Mouse (Mus musculus) monocyte, adult 5-6 weeks (primary cell): ENCODE measurements at regions not wholly inside any gene's neighbourhood (a gene's known extent, or its start where the extent isn't known, plus 50 kb on each side); places are given as distances from the start of the nearest gene placed in this dataset.
"Not testable (repeated sequence)": the region's sequence is repeated elsewhere in the genome, so short reads cannot be mapped to it uniquely, and the experiment has no call there.

Source experiments
- ATAC-seq: fragments of 153-309, 156-312 bp; replicated peaks from 2 replicates; pipeline ENCODE4 v1.8.0; 2017; ENCODE audit warnings: mild to moderate bottlenecking; ENCODE audit not compliant: low TSS enrichment, insufficient number of reproducible peaks, severe bottlenecking, poor library complexity, low FRiP score

GRCm38 (mm10) chr5:133070141-133070540 is 527.0 kb upstream of the Auts2 start:
- no peak for ATAC-seq

DNA sequence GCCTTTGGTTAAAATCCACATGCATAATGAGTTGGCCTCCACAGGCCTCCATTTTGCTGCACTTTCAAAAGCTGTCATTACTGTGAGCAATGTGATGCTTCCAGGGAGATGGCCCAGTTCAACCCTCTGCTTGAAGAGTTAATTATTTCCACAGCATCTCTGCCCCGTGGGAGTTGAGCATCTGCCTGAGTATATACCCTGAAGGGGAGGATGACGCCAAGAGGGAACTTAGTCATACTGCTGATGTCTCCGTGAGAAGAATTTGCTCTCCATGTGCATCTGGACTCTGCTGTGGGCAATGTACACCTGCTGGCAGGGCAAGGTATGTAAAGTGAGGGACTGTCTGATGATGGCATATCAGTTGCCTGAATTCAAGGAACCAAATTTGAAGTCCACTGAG is 519.3 kb upstream of the Auts2 start:
- no peak for ATAC-seq

DNA sequence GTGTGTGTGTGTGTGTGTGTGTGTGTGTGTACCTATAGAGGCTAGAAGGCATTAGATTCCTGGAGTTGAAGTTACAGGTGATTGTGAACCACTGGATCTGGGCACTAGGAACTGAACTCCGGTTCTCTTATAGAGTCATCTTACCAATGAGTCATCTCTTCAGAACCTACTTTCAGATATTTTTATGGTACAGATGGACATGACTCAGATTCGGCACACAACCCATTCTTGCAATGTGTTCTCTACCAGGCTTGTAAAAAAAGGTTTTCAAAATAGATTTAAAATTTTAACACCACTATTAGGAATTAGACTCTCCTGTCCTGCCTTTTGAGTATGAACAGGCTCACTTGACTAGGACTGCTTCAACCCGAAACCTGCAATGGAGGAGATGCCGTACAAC is 504.3 kb upstream of the Auts2 start:
- no peak for ATAC-seq

GRCm38 (mm10) chr5:133045637-133046036 is 502.5 kb upstream of the Auts2 start:
- ATAC-seq = no peak

DNA sequence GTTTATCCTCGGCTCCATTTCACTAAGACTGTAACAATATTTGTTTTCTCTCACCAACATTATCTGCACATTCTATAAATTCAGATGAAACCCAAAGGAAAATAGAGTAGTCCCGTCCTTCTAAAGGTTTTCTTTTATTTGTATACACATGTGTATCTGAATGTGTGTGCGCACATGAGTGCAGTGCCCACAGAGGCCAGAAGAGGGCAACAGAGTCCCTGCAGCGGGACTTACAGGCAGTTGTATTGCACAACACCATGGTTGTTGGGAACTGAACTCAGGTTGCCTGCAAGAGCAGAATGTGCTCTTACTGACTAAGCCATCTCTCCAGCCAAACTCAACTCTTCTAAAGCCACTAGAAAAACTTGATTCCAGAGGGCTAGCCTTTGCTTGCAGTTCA is 484.4 kb upstream of the Auts2 start:
- no peak for ATAC-seq

DNA sequence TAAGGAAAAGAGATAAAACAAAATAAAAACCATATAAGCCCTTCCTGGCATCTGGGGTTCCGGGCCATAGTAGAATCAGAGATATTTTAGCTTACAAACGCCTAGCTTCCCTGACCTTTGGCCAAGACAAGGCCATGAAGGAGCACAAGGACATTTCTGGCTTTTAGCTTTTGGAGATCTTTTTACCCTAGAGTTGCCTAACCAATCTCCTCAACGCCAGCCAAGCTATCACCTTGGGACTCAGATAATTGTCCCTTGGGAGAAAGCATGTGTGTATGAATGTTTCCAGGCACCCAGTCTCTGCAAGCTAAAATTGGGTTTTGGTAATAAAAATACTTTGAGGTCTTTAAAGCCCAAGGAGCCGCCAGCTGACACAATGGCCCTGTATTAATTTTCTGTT is 482.0 kb upstream of the Auts2 start:
- ATAC-seq = no peak

DNA sequence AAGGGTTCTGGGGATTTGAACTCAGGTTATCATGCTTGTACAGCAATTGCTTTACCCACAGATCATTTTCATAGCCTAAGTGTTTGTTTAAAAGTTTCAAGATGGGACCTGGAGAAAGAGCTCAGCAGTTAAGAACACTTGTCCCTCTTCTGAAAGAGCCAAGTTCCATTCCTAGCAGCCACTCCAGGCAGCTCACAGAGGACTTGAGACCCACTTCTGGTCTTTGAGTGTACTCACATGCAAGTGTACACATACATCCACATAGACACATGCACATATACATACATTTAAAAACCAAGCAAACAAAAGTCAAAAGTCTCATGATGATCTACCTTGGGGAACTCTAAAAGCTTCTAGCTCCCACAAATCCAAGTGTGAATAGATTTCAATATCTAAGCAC is 477.7 kb upstream of the Auts2 start:
- ATAC-seq = no peak

DNA sequence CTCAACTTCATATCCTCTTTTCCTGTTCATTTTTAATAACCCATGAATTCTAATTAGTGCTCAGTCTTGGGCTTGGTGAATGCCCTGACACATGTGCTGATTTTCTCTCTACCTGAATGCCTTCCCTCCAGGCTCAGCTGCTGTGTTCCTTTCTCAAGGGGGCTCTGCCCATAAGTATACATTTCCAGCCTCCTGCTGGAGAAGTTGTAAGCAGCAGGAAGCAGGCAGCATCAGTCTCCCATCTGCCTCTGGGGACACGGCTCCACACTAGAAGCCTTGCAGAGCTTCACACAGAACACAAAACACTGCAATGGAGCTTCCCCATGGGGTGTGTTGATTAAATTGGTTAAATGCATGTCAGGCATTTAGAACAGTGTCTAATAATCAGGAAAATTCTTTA is 477.0 kb upstream of the Auts2 start:
- ATAC-seq = no peak

DNA sequence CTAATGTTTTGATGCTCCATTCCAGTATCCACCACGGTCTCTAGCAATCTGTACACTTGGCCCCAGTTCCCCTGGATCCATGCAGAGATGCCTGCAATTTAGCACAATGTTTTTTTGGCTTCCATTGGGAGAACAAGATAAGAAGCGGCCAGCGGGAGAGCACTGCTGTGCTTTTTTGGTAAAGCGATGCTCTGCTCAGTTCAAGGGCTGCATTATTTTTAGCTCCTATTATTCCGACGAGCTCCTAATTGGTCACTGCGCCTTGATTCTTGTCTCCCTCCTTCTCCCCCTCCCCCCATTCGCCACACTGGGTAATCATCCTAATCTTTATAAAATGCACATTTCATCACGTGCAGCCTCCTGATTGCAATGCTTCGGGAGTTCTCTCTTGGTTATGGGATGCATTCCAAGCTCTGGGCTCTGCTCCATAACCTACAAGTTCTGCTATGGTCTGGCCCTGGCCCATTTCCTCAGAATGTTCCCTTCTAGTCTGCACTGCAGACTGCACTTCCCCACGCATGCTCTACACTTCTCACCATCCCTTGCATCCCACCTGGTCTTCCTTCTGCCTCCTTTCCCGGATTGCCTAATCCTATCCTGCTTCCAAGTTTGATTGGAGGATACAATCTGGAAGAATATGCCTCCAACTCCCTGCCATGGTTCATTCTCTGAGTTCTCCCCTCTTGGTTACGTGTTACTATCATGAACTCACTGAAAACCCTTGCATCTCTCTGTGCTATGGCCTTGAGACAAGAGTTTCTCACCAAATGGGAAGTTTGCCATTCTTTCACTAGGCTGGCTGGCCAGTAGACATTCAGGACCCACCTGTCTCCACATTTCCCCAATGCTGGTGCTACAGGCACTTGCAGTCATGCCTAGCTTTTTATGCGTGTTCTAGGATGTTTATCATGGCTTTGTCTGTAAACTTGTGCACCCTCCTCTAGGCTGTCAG is 467.8 kb upstream of the Auts2 start:
- ATAC-seq = no peak

- no peak for ATAC-seq
Measured at GRCm38 (mm10) chr5:132982866-132983265, 439.7 kb upstream of the Auts2 start.

- no peak for ATAC-seq
Measured at GRCm38 (mm10) chr5:132979013-132979412, 435.9 kb upstream of the Auts2 start.

DNA sequence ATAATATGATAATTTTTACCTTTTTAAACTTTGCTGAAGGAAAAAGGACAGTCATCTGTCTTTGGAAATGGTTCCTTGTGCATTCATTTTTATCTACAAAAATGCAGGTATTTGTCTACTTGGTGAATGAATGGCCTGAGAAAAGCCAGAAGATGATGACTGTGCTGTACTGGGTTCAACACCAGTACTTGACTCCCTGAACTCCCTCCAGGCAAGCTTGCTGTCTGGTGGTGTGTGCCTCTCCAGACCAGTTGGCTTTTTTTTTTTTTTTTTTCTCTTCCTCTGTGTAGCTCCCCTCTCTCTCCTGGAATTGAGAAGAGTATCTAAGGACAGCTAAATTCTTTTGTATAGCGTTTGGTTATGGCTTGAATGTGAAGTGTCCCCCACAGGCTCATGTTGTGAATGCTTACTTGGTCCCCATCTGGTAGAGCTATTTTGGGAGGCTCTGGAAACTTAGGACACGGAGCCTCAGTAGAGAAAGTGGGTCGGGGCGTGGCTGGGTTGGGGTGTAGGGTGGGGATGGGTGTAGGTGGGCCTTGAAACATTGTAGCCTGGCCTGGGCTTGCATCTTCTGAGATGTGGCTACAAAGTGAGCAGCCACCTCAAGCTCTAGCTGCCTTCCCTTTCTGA is 432.3 kb upstream of the Auts2 start:
- no peak for ATAC-seq

GRCm38 (mm10) chr5:132974876-132975275 is 431.7 kb upstream of the Auts2 start:
- ATAC-seq = no peak

- no peak for ATAC-seq
Measured at GRCm38 (mm10) chr5:132971046-132971445, 427.9 kb upstream of the Auts2 start.

DNA sequence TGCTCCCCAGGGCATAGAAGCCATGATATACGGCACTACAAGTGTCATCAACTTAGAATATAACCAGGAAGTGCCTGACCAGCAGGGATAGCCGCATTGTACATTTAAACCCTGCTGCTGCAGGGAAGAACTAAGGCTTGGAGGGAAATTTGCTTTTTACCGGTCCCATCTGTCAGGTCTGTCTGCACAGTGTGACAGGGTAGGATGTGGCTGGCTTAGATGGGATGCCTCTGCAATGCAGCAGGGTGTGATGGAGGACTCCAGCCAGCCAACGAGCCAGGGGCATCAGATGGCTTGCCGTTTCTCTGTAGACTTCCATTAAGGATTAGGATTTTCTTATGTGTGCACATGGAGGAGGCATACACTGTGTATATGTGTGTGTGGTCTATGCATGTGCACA is 426.2 kb upstream of the Auts2 start:
- no peak for ATAC-seq

GRCm38 (mm10) chr5:132959901-132960300 is 416.8 kb upstream of the Auts2 start:
- ATAC-seq = no peak

- ATAC-seq = no peak
Measured at GRCm38 (mm10) chr5:132956184-132956583, 413.0 kb upstream of the Auts2 start.

DNA sequence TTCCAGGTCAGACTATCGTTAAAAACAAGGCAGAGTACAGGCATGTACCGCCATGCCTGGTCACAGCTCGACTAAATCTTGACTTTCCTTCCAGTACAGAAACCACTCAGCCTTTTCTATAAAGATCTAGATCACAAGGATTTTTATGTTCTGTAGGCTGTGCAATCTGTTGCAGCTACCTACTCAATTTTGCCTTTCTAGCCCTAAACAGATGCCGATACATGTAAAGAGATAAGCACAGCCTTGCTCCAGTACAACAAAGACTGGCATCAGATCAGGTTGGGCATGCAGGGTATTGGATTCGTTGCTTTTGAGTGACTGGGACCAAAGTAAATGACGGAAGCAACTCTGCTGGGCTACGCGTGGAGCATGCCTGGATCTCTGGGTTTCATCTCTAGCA is 411.9 kb upstream of the Auts2 start:
- ATAC-seq = no peak

- ATAC-seq = no peak
Measured at GRCm38 (mm10) chr5:132933439-132933980, 390.4 kb upstream of the Auts2 start.

DNA sequence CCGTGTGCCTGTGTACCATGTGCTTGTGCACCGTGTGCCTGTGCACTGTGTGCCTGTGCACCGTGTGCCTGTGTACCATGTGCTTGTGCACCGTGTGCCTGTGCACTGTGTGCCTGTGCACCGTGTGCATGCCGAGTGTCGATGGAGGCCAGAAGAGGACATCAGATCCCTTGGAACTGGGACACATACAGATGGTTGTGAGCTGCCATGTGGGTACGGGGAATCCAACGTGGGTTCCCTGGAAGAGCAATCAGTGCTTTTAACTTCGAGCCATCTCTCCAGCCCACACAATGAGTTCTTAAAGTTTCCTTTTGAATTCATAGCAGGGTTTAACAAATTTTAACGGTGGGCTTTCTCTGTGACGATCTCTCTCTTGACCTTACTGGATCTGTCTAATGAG is 386.8 kb upstream of the Auts2 start:
- not testable (repeated sequence) for ATAC-seq
